Mouse (Mus musculus): ENCODE measurements around the gene Etv2.

The Etv2 gene

GRCm38 (mm10) chr7:30635752-30636151 is at the start of gene Etv2:
Etv2 (minus strand) TSS chr7:30635852.
- DNase-seq (ENCODE audit: low read depth, low spot score): no peak

- no peak for DNase-seq (ENCODE audit: low read depth, low spot score)
Observed at GRCm38 (mm10) chr7:30683425-30683824, 47.8 kb upstream of the Etv2 start.

GRCm38 (mm10) chr7:30681897-30682296 is 46.2 kb upstream of the Etv2 start:
- no peak for DNase-seq (ENCODE audit: low read depth, low spot score)

- DNase-seq (ENCODE audit: low read depth, low spot score): peak; percentile 11
Observed at GRCm38 (mm10) chr7:30678263-30678975, 42.8 kb upstream of the Etv2 start.

GRCm38 (mm10) chr7:30671480-30671879 is 35.8 kb upstream of the Etv2 start, which contains the start of gene Pmis2:
Pmis2 (minus strand) TSS chr7:30671605.
- no peak for DNase-seq (ENCODE audit: low read depth, low spot score)

GRCm38 (mm10) chr7:30669229-30669628 is 33.6 kb upstream of the Etv2 start:
- peak; percentile 66 for DNase-seq (ENCODE audit: low read depth, low spot score)

- DNase-seq (ENCODE audit: low read depth, low spot score): peak; percentile 17
Observed at GRCm38 (mm10) chr7:30665321-30665720, 29.7 kb upstream of the Etv2 start.

GRCm38 (mm10) chr7:30664529-30665200 is 29.0 kb upstream of the Etv2 start, which contains the start of gene Haus5:
Haus5 (minus strand) TSS chr7:30664994.
- peak; percentile 97 for DNase-seq (ENCODE audit: low read depth, low spot score)

GRCm38 (mm10) chr7:30649591-30650540 is 14.2 kb upstream of the Etv2 start, which contains the start of gene Rbm42:
Rbm42 (minus strand) TSS chr7:30650317.
- DNase-seq (ENCODE audit: low read depth, low spot score): peak; percentile 99

GRCm38 (mm10) chr7:30639083-30639482 is 3.4 kb upstream of the Etv2 start:
- DNase-seq (ENCODE audit: low read depth, low spot score): no peak

GRCm38 (mm10) chr7:30636395-30636794 is 743 bp upstream of the Etv2 start:
- DNase-seq (ENCODE audit: low read depth, low spot score): no peak

GRCm38 (mm10) chr7:30634621-30635020 is 1.0 kb downstream of the Etv2 start:
- DNase-seq (ENCODE audit: low read depth, low spot score): peak; percentile 72

GRCm38 (mm10) chr7:30633762-30634412 is 1.8 kb downstream of the Etv2 start:
- no peak for DNase-seq (ENCODE audit: low read depth, low spot score)

GRCm38 (mm10) chr7:30629013-30629412 is 6.6 kb downstream of the Etv2 start:
- no peak for DNase-seq (ENCODE audit: low read depth, low spot score)

GRCm38 (mm10) chr7:30626647-30627046 is 9.0 kb downstream of the Etv2 start:
- DNase-seq (ENCODE audit: low read depth, low spot score): no peak

GRCm38 (mm10) chr7:30625530-30626384 is 9.9 kb downstream of the Etv2 start, which contains the start of gene Cox6b1:
Cox6b1 (minus strand) TSS chr7:30626151.
- DNase-seq (ENCODE audit: low read depth, low spot score): peak; percentile 96

GRCm38 (mm10) chr7:30619202-30619601 is 16.4 kb downstream of the Etv2 start:
- peak; percentile 63 for DNase-seq (ENCODE audit: low read depth, low spot score)

GRCm38 (mm10) chr7:30618658-30619057 is 17.0 kb downstream of the Etv2 start:
- no peak for DNase-seq (ENCODE audit: low read depth, low spot score)

GRCm38 (mm10) chr7:30615049-30615760 is 20.4 kb downstream of the Etv2 start:
- no peak for DNase-seq (ENCODE audit: low read depth, low spot score)

- peak; percentile 63 for DNase-seq (ENCODE audit: low read depth, low spot score)
Observed at GRCm38 (mm10) chr7:30614454-30614853, 21.2 kb downstream of the Etv2 start.
